Mouse (Mus musculus) brown adipose tissue, adult 24 weeks (tissue): Measurements from ENCODE around the gene Dscaml1. TPM values are rescaled to one million over a fixed set of nuclear protein-coding genes. Genes with fewer than 3 reads are reported as not detected.

Experiments
- H3K27ac ChIP-seq: fragments of 200-500 bp; replicated peaks from 2 replicates; pipeline ENCODE4 v1.5.1; 2012; ENCODE audit warnings: low read depth, mild to moderate bottlenecking, low read length
- H3K4me1 ChIP-seq: fragments of 200-500 bp; 2 replicates; pipeline ENCODE4 v1.6.1; 2012; ENCODE audit warnings: low read length, mixed read lengths; ENCODE audit not compliant: control insufficient read depth, insufficient read depth, insufficient read length
- H3K4me3 ChIP-seq: fragments of 200-500 bp; 2 replicates; pipeline ENCODE4 v1.5.1; 2012; ENCODE audit warnings: low read depth, mild to moderate bottlenecking, low read length, moderate library complexity; ENCODE audit not compliant: insufficient read depth
- polyA plus RNA-seq: library from polyadenylated mRNA; stranded (reverse); fragments of >200 nt; gene quantifications from 2 replicates; pipeline ENCODE4 v1.2.4, GENCODE M21; 2012; ENCODE audit not compliant: missing spikeins, insufficient read depth, insufficient read length

Dscaml1 gene
- polyA plus RNA-seq, 1 experiment, result not detected

DNA sequence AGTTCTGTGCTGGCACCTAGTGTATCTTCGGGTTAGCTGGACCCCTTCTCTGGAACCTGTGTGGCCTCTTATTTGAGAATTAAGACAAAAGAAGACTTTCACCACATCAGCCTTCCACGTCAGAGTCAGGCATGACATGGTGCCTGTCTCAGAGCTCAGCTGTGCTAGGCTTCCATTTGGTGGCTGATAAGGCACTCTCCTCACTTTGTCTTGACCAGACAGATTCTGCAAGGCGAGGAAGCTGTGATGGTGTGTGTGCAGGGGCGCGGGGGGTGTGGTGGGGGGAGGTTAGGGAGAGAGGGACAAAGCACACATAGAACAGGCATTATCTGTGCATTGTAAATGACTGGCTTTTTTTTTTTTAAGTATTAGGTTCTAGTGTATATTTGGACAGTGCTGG, 3.0 kb downstream of the Dscaml1 start:
- Histone ChIP-seq H3K4me1 (no peaks in the 10 kb centered on the region), H3K4me3 (no peak overlapping the region), H3K27ac (no peak overlapping the region)

DNA sequence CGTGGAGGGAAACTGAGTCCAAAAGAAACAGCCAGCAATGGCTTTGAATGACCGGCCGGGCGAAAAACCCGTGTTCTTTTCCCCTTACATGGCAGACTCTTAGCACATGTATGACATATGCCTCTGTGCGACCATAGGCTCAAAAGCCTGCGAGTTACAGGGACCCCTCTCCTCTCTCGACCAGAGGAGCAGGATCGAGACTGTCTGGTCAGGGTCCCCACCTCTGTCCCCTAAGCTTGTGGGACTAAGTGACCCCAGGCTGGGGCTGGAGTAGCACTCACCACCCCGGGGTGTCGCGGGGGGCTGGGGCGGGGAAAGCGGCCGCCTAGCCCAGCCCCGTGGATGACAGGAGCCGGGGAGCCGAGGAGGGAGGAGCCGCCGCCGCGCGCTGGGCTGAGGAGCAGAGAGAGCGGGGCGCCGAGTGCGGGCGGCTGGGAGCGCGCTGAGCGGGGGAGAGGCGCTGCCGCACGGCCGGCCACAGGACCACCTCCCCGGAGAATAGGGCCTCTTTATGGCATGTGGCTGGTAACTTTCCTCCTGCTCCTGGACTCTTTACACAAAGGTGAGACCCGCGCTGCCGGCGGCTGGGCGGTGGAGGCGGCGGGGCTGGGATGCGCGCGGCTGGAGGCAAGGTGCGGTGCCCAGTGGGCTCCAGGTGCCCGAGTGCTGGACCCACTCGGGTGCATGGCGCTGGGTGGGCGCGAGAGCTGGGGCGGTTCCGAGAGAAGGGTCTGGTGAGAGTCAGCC, 3.7 kb downstream of the Dscaml1 start:
- no peaks in the 10 kb centered on the region for H3K4me1 ChIP-seq
- no peak overlapping the region for H3K27ac ChIP-seq
- H3K4me3 ChIP-seq, result no peak overlapping the region

DNA sequence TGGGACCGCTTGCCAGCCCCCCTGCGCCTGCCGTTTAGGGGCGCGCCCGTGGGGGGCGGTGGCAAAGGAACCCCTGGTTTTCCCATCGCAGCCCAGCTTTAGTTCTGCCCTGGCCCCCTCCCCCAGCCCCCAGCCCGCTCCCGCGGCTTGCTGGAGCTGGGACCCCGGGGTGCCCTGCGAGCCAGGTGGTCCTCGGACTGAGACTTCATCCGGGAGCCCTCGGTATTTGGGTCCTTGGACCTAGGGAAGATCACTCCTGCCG, 4.2 kb downstream of the Dscaml1 start:
- Histone ChIP-seq H3K4me1 (no peaks in the 10 kb centered on the region), H3K27ac (no peak overlapping the region), H3K4me3 (no peak overlapping the region)

DNA sequence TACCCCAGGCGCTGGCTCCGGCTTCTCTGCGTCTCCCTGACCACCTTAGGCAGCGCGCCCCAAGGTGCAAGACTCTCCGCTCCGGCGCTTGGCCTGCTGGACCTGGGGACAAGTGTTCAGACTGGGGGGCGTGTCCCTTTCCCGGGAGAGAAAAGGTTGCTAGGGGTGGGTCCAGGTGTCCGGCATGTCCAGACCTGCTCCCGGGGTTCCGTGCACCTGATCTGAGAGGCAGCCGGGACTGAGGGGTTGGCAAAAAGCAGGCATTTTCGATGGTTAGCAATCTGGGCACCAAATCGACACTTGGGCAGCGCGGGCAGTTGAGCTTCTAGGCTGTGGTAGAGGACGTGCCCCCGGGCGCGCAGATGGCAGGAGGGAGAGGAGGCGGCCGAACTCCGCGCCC, 4.7 kb downstream of the Dscaml1 start:
- H3K4me3 ChIP-seq, result no peak overlapping the region
- no peak overlapping the region for H3K27ac ChIP-seq
- no peaks in the 10 kb centered on the region for H3K4me1 ChIP-seq

DNA sequence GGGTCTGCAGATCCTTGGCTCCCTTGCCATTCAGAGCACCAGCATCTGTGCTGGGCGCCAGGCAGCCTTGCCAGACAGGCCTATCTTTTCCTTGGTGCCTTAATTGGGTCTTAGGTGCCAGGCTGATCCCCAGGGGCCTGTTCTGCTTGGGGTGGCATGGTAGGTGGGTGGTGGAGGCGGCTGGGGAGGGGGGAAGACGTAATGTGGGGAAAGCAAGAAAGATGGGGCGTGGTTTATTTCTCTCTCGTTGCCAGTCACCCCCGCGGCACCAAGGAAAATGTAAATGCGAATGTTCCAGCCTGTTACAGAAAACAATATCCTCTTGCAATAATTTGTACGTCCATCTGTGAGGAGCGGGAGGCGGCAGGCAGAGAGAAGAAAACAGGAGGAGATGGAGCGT, 6.2 kb downstream of the Dscaml1 start:
- no peak overlapping the region for H3K4me3 ChIP-seq
- H3K4me1 ChIP-seq, result no peaks in the 10 kb centered on the region
- H3K27ac ChIP-seq, result no peak overlapping the region

DNA sequence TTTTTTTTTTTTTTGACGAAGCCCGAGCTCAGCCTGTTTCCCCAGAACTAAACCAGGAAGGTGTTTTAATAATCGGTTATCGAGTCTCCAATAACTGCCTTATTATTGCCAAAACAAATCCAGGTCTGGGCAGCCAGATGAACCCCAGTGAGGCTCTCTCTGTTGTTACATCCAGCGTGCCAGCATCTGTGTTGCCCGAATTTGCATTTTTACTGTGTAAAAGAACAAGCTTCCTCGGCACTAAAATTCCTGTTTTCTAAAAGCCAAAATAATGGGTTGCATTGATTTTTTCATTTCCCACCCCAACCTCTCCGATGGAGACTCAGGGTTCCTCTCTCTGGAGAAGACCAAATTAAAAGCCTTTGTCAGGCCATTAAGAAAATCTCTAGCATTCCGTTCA, 6.7 kb downstream of the Dscaml1 start:
- Histone ChIP-seq H3K27ac (no peak overlapping the region), H3K4me1 (no peaks in the 10 kb centered on the region), H3K4me3 (no peak overlapping the region)

DNA sequence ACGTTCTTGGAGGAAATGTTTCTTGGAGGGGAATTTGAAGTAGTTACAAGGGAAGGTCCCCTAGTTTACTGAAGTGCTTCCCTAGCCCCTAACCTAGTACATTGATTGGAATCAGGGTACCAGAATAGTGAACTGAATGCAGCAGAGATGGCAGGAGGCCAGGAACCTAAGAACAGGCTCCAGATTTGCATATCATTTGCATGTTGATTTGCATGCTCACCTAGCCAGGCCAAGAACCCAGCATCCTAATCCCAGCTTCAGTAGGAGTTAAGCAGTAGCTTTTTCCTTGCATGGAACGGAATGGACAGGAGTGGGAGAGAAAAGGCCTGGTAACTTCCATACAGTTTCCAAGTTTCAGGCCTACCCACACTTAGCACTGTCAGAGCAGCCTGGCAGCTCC, 7.7 kb downstream of the Dscaml1 start:
- no peaks in the 10 kb centered on the region for H3K4me1 ChIP-seq
- H3K4me3 ChIP-seq, result no peak overlapping the region
- no peak overlapping the region for H3K27ac ChIP-seq

DNA sequence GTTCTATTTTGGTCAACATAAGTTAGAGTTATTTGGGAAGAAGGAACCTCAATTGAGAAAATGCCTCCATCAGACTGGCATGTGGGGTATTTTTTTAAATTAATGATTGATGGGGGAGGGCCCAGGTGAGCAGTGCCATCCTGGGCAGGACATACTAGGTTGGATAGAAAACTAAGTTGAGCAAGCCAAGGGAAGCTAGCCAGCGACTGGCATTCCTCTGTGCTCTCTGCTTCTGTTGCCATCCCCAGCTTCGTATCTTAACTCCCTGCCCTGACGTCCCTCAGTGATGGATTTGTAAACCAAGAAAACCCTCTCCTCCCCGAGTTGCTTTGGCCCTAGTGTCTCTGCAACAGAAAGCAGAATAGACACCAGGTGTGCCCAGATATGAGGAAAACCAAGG, 12.6 kb downstream of the Dscaml1 start:
- no peak overlapping the region for H3K4me3 ChIP-seq
- no peak overlapping the region for H3K27ac ChIP-seq
- no peaks in the 10 kb centered on the region for H3K4me1 ChIP-seq

DNA sequence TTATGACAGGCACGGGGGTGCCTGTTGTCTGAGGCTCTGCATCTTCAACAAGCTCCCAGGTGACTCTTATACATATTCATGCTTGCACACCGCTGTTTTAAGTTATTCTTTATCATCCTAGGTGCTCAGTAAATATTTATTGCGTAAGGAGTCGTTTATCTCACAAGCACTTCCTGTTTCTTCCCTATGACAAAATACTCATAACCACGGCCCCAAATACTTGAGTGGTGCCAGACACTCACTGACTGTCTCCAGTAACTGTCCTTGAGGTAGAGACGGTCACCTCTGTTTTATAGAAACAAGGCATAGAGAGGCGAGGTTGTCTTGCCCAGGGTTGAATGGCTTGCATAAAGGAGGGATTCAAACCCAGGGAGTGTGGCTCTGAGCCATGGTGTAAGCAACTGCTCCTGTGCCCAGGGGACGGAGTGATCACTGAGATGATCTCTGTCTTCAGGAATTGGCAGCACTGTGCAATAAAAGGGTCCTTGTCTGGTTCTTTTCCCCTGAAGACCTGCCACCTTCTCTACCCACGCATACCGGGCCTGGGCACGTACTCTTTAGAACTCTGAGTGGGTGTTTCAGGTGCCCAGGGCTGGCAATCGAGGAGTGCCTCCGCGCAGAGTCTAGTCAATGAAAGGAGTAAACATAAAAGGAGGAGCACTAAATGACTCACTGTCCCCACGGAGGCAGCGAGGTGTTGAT, 13.8 kb downstream of the Dscaml1 start:
- no peaks in the 10 kb centered on the region for H3K4me1 ChIP-seq
- no peak overlapping the region for H3K4me3 ChIP-seq
- no peak overlapping the region for H3K27ac ChIP-seq

DNA sequence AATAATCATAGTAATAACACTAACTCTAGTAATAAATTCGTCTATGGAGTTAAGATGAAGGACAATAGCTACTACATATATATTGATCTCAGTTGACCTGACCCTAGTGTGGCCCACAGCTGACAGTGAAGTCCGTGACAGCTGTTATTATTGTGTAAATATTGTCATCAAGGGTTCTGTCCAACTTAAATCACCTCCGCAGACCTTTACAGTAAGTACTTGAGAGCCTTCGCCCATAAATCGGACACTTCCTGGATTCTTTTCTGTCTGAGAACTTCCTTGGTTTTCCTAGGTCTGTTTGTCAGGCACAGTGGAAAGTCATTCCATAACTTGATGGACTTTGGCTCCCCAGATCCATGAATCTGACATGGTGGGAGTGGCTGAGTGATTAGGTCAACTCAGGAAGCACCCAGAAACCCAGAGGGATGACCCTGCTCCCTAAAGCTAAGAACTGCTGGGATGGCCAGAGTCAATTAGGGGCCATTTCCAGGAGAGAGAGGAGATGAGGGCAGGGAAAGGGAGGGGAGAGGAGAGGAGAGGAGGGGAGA, 17.9 kb downstream of the Dscaml1 start:
- Histone ChIP-seq H3K4me1 (no peaks in the 10 kb centered on the region), H3K27ac (no peak overlapping the region), H3K4me3 (no peak overlapping the region)

DNA sequence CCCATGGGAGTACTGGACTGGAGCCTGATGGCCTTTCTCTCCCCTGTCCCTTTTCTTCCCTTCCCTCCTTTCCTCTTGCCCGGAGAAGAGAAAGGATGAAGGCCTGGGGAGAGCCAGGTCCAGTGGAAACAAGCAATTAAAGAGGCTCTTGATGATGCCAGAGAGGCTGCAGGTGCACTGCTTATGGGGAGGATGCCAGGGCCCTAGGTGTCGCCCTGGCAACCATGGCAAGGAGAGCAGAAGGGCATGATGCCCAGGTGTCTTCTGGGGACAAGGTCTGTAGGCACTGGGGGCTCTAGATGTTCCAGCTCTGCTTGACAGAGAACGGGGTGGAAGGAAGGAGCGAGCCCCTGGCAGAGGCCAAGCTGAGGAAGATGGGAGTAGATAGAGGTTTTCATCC, 23.2 kb downstream of the Dscaml1 start:
- H3K27ac ChIP-seq, result no peak overlapping the region
- H3K4me3 ChIP-seq, result no peak overlapping the region
- H3K4me1 ChIP-seq, result no peaks in the 10 kb centered on the region

DNA sequence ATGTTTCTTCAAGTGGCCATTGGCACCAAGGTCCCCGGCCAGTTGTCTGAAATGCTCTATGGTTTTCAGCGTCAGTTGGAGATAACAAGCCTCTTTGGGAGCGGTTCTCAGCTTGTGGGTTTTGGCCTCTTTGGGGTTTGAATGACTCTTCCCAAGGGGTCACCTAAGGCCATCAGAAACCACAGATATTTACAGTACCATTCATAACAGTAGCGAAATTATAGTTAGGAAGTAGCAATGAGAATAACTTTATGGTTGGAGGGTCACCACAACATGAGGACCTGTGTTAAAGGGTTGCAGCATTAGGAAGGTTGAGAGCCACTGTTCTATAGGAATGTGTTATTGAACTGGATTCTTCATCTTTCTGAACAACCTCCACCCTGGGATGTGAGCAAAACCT, 24.9 kb downstream of the Dscaml1 start:
- no peak overlapping the region for H3K4me3 ChIP-seq
- H3K4me1 ChIP-seq, result no peaks in the 10 kb centered on the region
- no peak overlapping the region for H3K27ac ChIP-seq

DNA sequence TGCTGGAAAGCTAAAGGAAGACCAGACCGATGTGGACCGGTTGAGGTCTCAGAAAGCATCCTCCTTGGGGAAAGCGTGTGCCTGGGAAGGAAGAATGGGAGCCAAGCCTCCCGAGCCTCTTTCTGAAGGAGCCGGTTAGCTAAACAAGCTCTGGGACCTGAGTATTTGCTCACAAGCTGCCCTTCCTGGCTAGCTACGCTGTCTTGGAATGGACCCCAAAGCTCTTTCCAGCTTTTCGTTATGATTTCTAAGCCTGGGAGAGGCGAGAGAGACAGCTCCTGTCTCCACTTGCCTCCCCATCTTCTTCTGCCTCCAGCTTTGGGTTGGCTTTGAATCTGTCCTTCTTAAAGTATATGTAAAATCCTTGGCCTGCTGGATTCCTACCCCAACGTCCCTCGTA, 27.6 kb downstream of the Dscaml1 start:
- no peaks in the 10 kb centered on the region for H3K4me1 ChIP-seq
- H3K4me3 ChIP-seq, result no peak overlapping the region
- no peak overlapping the region for H3K27ac ChIP-seq

DNA sequence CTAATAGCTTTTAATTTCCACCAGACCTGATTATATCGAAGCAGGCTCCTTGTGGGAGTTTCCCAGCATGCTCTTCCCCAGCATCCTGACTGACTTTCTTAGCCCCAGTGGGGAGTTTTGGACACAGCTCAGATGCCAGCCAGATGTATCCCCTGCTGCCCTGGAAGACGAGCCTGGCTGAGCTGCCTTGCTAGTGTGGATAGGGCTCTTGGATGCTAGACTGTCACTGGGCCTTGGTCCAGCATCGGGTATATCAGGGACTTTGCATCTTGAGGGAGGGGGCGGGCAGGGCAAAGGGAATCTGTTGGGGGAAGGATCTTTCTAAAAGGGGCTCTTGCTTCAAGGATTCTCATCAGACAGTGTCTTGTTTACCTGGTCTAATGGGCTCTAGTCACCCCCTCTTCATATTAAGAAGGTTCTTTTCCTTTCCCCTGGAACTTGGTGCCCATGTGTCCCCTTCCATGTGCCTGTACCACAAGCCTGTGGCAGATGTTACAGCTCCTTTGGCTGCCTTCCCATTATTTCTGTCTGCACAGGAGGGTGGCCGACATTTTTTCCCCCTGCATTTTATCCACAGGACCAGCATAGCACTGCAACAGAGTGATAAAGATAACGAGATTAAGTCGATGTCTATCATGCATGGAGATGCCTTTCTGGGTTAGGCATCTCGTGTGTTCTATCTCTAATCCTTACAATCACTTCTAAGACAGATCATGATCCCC, 28.6 kb downstream of the Dscaml1 start:
- Histone ChIP-seq H3K4me1 (no peaks in the 10 kb centered on the region), H3K27ac (no peak overlapping the region)

DNA sequence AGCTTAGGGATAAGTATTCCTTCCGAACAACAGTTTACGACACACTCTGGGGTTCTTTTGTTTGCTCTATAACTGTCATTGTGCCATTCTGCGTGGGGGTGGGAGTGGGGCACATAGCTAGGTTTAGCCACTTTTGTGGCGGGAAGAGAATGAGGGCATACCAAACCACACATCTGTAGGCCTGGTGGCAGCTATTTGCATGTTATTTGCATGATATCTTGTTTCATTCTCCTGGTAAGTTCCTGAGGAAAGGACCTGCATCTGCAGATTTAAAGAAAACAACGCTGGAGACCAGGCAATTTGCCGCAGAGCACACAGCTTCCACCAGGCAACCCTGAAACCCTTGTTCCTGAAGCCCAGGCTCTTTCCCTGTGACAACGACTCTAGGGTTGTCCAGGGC, 30.8 kb downstream of the Dscaml1 start:
- Histone ChIP-seq H3K4me1 (no peaks in the 10 kb centered on the region), H3K27ac (no peak overlapping the region), H3K4me3 (no peak overlapping the region)

More for the DNA sequence above, 28.6 kb downstream of the Dscaml1 start:
- H3K4me3 ChIP-seq, result no peak overlapping the region
